Mouse (Mus musculus) C2C12 (cell line): ENCODE results near the gene Cyb561d1. TPM values are rescaled to one million over a fixed set of nuclear protein-coding genes. Genes with fewer than 3 reads are reported as not detected.

Experiments used
- H3K27me3 ChIP-seq: one replicate; pipeline ENCODE4 v1.6.1; 2011; ENCODE audit not compliant: control insufficient read depth, insufficient read depth, insufficient read length
- H3K36me3 ChIP-seq: one replicate; pipeline ENCODE4 v1.6.1; 2011; ENCODE audit not compliant: control insufficient read depth, insufficient read depth
- H3K4me3 ChIP-seq: one replicate; pipeline ENCODE4 v1.5.1; 2011; ENCODE audit warnings: mild to moderate bottlenecking, control low read depth; ENCODE audit not compliant: poor library complexity, insufficient read depth, severe bottlenecking
- H3K79me2 ChIP-seq: one replicate; pipeline ENCODE4 v1.6.1; 2011; ENCODE audit not compliant: control insufficient read depth, insufficient read depth
- H3K79me3 ChIP-seq: one replicate; pipeline ENCODE4 v1.6.1; 2011; ENCODE audit warnings: low read depth, control low read depth
- H3ac ChIP-seq: one replicate; pipeline ENCODE3; 2011; ENCODE audit warnings: low read depth; ENCODE audit not compliant: control insufficient read depth, insufficient read length
- CEBPB ChIP-seq: IDR thresholded peaks from one replicate; pipeline ENCODE4 v1.6.1; 2011; ENCODE audit warnings: low read depth, mild to moderate bottlenecking, control low read depth, moderate library complexity
- CTCF ChIP-seq: IDR thresholded peaks from one replicate; pipeline ENCODE4 v1.5.1; 2011; ENCODE audit not compliant: control insufficient read depth, insufficient read depth, insufficient read length
- FOSL1 ChIP-seq: IDR thresholded peaks from one replicate; pipeline ENCODE4 v1.8.0; 2011; ENCODE audit warnings: mild to moderate bottlenecking, low read length; ENCODE audit not compliant: poor library complexity, insufficient read depth, severe bottlenecking
- MAX ChIP-seq: IDR thresholded peaks from one replicate; pipeline ENCODE4 v1.6.1; 2011; ENCODE audit warnings: mild to moderate bottlenecking, control low read depth
- MYOD1 ChIP-seq: IDR thresholded peaks from one replicate; pipeline ENCODE4 v1.6.1; 2011; ENCODE audit warnings: low read depth; ENCODE audit not compliant: control insufficient read depth, insufficient read length
- MYOG ChIP-seq: IDR thresholded peaks from one replicate; pipeline ENCODE4 v1.6.1; 2011; ENCODE audit not compliant: control insufficient read depth, insufficient read length; ENCODE audit errors: extremely low read depth
- USF1 ChIP-seq: IDR thresholded peaks from one replicate; pipeline ENCODE4 v1.6.1; 2011; ENCODE audit warnings: low read depth, mild to moderate bottlenecking, control low read depth, moderate library complexity
- polyA plus RNA-seq: library from polyadenylated mRNA; unstranded; fragments of >200 nt; fragmentation: generic; extraction: Trizol; gene quantifications from one replicate; pipeline ENCODE4 v1.2.1, GENCODE M21; 2012; ENCODE audit warnings: missing spikeins

Gene Cyb561d1
- polyA plus RNA-seq, 1 experiment = 1.7 TPM

DNA sequence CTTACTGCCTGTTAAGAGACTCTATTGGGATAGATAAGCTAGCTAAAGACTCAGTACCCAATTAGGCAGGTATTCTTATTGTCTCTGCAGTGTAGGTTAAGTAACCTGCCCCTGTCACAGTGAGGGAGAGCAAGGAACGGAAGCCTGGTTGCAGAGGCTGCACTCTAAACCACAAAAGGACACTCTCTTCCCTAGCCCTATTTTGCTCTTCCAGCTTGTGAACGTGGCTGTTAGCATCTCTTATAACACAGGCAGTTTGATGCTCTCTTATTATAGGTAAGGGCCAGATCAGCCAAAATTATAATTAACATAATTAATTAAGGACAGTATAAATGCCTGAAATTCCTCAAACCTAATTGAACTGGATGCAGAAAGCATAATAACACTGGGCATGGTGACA is 20.5 kb downstream of the Cyb561d1 start:
- no peak overlapping the region for H3K4me3 ChIP-seq
- no peaks in the 10 kb centered on the region for H3K79me3 ChIP-seq
- H3ac ChIP-seq = no peak overlapping the region
- no peaks in the 10 kb centered on the region for H3K36me3 ChIP-seq
- no peak for TF ChIP-seq FOSL1
- H3K79me2 ChIP-seq = no peaks in the 10 kb centered on the region
- H3K27me3 ChIP-seq = peaks cover 15% of the 10 kb centered on the region

DNA sequence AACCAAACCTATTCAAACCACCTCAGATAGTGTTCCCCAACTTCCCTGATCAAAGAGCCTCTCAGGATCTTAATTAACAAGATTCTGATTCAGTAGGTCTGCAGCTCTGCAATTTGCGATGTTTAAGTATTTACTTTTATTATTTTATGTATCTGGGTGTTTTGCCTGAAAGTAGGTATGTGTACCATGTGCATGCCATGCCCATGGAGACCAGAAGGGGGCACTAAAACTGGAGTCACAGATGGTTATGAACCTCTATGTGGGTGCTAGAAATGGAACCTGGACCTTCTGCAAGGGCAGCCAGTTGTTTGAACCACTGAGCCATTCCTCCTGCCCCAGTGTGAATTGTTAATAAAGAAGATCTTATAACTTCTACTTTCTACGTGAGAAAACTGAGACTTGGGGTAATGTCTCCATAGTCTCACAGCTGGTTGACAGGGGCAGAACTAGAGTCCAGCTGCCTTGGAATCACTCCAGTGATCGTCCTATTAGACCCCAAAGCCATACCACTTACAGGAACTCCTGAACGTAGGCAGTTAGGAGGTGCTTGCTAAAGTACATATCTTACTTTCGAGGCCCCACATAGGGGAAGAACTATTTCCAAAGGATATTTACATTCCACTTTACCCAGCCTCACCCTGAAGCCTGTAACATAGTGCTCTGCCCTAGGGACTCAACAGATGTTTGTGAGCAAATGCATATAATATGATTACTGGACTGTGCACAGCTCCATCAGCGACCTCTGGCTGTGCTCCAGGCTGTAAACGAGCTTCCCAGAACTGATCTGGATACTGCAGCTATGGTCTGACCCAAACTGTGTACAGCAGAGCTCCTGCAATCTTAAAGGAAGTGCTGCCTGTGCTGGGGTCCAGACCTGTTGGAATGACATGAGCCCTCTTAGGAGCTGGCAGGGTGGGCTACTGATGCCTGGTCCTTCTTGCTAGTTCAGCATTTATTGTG is 22.0 kb downstream of the Cyb561d1 start:
- TF ChIP-seq MYOD1 (no peak), USF1 (no peak), CTCF (no peak), MAX (no peak), MYOG (no peak), FOSL1 (no peak), CEBPB (no peak)
- Histone ChIP-seq H3K79me2 (no peaks in the 10 kb centered on the region), H3K79me3 (no peaks in the 10 kb centered on the region), H3ac (no peak overlapping the region), H3K36me3 (no peaks in the 10 kb centered on the region), H3K4me3 (no peak overlapping the region), H3K27me3 (peaks cover 30% of the 10 kb centered on the region)

DNA sequence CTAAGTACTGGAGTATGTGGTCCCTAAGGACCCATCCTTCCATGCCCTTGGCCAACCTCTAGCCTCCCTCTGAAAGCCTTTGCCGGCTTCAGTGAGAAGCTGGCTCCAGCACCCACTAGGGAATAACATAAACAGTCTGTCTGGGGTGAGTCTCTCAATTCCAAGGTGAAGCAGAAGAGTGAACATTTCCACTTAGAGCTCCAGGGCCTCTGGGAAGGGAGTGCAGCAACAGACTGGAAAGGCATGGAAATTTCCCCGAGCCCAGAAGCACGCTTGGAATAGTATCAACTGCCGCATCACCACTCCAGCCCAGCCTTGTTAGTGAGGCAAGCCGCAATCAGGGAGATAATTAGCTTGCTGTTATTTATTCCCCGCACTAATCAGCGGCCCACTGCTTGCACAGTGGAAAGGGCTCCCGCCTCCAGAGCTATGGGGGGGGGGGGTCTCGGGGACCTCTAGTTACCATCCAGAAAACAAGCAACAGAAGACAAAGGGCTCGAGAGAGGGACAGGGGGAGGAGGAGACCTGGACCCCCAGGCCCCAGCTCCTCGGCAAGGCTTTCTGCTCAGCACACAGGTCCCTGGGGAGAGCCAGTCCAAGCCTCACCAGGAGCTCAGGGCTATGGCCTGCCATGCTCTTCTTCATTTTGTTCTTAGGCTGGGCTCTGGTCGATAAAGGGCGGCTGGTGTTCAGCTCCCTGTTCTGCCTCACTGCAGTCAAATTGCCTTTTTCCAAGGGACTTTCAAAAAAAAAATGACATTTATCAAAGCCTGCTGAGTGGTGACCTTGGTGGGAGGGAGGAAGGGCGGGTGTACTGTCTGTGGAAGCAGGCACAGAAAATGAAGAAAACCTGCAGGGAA is 26.1 kb downstream of the Cyb561d1 start:
- no peak overlapping the region for H3ac ChIP-seq
- H3K79me3 ChIP-seq = no peaks in the 10 kb centered on the region
- TF ChIP-seq MYOG (no peak), MYOD1 (no peak), CEBPB (no peak), CTCF (no peak), FOSL1 (no peak), USF1 (no peak), MAX (no peak)
- H3K4me3 ChIP-seq = no peak overlapping the region
- H3K79me2 ChIP-seq = no peaks in the 10 kb centered on the region
- peaks cover 57% of the 10 kb centered on the region for H3K27me3 ChIP-seq
- H3K36me3 ChIP-seq = no peaks in the 10 kb centered on the region

DNA sequence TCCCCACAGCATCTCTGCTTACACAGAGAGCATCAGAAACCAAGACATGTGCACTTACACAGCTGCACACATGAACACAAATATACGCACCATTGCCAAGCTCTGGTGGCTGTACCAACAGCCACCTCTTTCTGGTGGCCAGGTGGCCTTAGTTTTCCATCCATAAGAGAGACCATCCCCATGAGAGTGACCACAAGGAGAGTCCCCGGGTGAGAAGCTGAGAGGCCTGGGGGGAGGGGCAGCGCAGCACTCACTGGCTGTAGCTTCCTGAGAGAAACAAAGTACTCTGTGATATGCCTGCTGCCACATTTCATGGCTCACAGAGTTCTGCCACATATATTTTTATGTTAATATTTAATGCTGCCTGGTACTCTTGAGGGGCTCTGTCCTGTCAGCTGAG is 31.8 kb downstream of the Cyb561d1 start:
- Histone ChIP-seq H3K36me3 (no peaks in the 10 kb centered on the region), H3K4me3 (no peak overlapping the region), H3K79me2 (no peaks in the 10 kb centered on the region), H3ac (no peak overlapping the region), H3K27me3 (peaks cover 36% of the 10 kb centered on the region), H3K79me3 (no peaks in the 10 kb centered on the region)
- no peak for TF ChIP-seq MAX
- no peak for TF ChIP-seq MYOD1
- TF ChIP-seq MYOG = no peak
- TF ChIP-seq CTCF = no peak

DNA sequence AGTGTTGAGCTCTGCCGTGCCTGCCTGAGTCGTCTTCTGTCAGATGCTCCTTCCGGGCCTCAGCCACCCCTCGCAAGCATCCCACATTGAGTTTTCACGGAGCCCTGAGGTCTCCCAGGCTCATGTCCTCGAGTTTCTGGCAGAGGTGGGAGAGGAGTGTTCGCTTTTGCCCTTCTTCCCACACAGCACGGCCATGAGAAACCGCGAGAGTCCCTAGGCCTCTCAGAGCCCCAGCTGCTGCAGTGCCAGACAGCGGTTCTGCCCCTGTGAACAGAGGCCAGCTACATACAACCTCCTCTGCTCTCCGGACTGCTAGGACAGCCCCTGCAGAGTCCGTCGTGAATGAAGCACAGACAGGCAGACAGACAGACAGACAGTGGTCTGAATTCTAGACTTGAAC is 33.5 kb downstream of the Cyb561d1 start:
- H3K79me3 ChIP-seq = no peaks in the 10 kb centered on the region
- H3K36me3 ChIP-seq = no peaks in the 10 kb centered on the region
- no peak overlapping the region for H3K4me3 ChIP-seq
- no peaks in the 10 kb centered on the region for H3K79me2 ChIP-seq
- peaks cover 26% of the 10 kb centered on the region for H3K27me3 ChIP-seq
- no peak overlapping the region for H3ac ChIP-seq
- TF ChIP-seq FOSL1 (no peak), MYOD1 (no peak), CTCF (no peak), CEBPB (no peak), MYOG (no peak), MAX (no peak), USF1 (no peak)
